30 mouse cellular contexts compared by ENCODE assay signal in genomic region chr6:28169851-28170539, GRCm38 (mm10). TPM values are rescaled to one million over a fixed set of nuclear protein-coding genes. Genes with fewer than 3 reads are reported as not detected.
DNase-seq lines count a peak whose midpoint lies in the region; ATAC-seq lines count a peak whose summit lies in the region.
"Had no signal": no experiment of that assay in that cellular context is flagged by ENCODE, and none has a peak within 500 bp of the region (broad histone marks: within the 10 kb centered on the region; RNA-seq: fewer than 3 reads in every experiment).

No protein-coding gene starts in this region.

- H3K9ac ChIP-seq in heart, embryonic 11.5 days (ENCODE audit: low read depth, low read length), result no peak overlapping the region
- no peak overlapping the region for H3K9ac ChIP-seq in liver, embryonic 11.5 days (ENCODE audit: low read depth, low read length)
- H3K9ac ChIP-seq in forebrain, embryonic 13.5 days, result no peak overlapping the region
- H3K9ac ChIP-seq: embryonic facial prominence, embryonic 15.5 days; hindbrain, embryonic 15.5 days; limb, embryonic 12.5 days; midbrain, embryonic 13.5 days had no signal

- H3K36me3 ChIP-seq in heart, embryonic 11.5 days (ENCODE audit: control insufficient read depth, insufficient read depth, low read length), result no peaks in the 10 kb centered on the region
- H3K36me3 ChIP-seq in liver, embryonic 11.5 days (ENCODE audit: control insufficient read depth, insufficient read depth, low read length), result no peaks in the 10 kb centered on the region
- H3K36me3 ChIP-seq in forebrain, embryonic 13.5 days (ENCODE audit: poor library complexity, severe bottlenecking), result no peaks in the 10 kb centered on the region
- H3K36me3 ChIP-seq: embryonic facial prominence, embryonic 10.5 days; embryonic facial prominence, embryonic 15.5 days; G1E; hindbrain, embryonic 10.5 days; hindbrain, embryonic 15.5 days; limb, embryonic 12.5 days; midbrain, embryonic 13.5 days had no signal

- WGBS in heart, embryonic 11.5 days (ENCODE audit: insufficient replicate concordance), result 67% methylated on average over 19 of the region's 19 CpGs
- 58% methylated on average over 19 of the region's 19 CpGs for WGBS in liver, embryonic 11.5 days
- WGBS in forebrain, embryonic 13.5 days, result 80% methylated on average over 19 of the region's 19 CpGs

- no peaks in the 10 kb centered on the region for H3K27me3 ChIP-seq in heart, embryonic 11.5 days (ENCODE audit: control insufficient read depth, insufficient read depth, low read length)
- no peaks in the 10 kb centered on the region for H3K27me3 ChIP-seq in liver, embryonic 11.5 days (replicated peaks; ENCODE audit: control insufficient read depth, insufficient read depth, low read length)
- H3K27me3 ChIP-seq in forebrain, embryonic 13.5 days, result no peaks in the 10 kb centered on the region
- H3K27me3 ChIP-seq: CH12.LX; embryonic facial prominence, embryonic 15.5 days; hindbrain, embryonic 15.5 days; limb, embryonic 12.5 days; midbrain, embryonic 13.5 days had no signal

- no peak for ATAC-seq in heart, embryonic 11.5 days (replicated peaks; ENCODE audit: insufficient number of reproducible peaks, low FRiP score, low TSS enrichment)
- no peak for ATAC-seq in liver, embryonic 11.5 days (replicated peaks; ENCODE audit: low FRiP score)
- no peak for ATAC-seq in erythroblast, adult 5-6 weeks (replicated peaks; ENCODE audit: low FRiP score, poor library complexity, severe bottlenecking)
- ATAC-seq in forebrain, embryonic 13.5 days, result no peak
- ATAC-seq: activated CD4-positive, CD25-positive, alpha-beta regulatory T cell, adult 4 months; forebrain, embryonic 14.5 days; inflammation-experienced regulatory T-cells, adult 6 months; lung, postnatal 0 days; midbrain, embryonic 13.5 days had no signal

- H3K27ac ChIP-seq in heart, embryonic 11.5 days (ENCODE audit: low read depth, low read length), result no peak overlapping the region
- no peak overlapping the region for H3K27ac ChIP-seq in liver, embryonic 11.5 days (ENCODE audit: low read depth, low read length)
- H3K27ac ChIP-seq in forebrain, embryonic 13.5 days, result no peak overlapping the region
- H3K27ac ChIP-seq: embryonic facial prominence, embryonic 10.5 days; embryonic facial prominence, embryonic 15.5 days; hindbrain, embryonic 10.5 days; hindbrain, embryonic 15.5 days; kidney, postnatal 0 days; limb, embryonic 12.5 days; midbrain, embryonic 13.5 days had no signal

- no peak for DNase-seq in heart, adult 18-20 months
- DNase-seq in liver, result peak; percentile 35
- DNase-seq in liver, embryonic 11.5 days (ENCODE audit: low spot score), result no peak
- peak; percentile 5 for DNase-seq in ZHBTc4 (ENCODE audit: low read depth, low spot score)
- DNase-seq: adrenal gland, adult 2 months; cerebellum, adult 2 months; cerebellum, postnatal 14 days; gastrocnemius, postnatal 25 days; heart, adult 11 months; kidney, adult 11 months; layer of hippocampus, adult 9-11 months; lung, adult 18-20 months; lung, postnatal 4 days had no signal

- no peaks in the 10 kb centered on the region for H3K9me3 ChIP-seq in heart, embryonic 11.5 days (replicated peaks; ENCODE audit: control insufficient read depth, low read length)
- H3K9me3 ChIP-seq in liver, embryonic 11.5 days (ENCODE audit: control insufficient read depth, low read length), result no peaks in the 10 kb centered on the region
- H3K9me3 ChIP-seq in forebrain, embryonic 13.5 days (replicated peaks), result no peaks in the 10 kb centered on the region
- H3K9me3 ChIP-seq: embryonic facial prominence, embryonic 10.5 days; embryonic facial prominence, embryonic 15.5 days; hindbrain, embryonic 10.5 days; hindbrain, embryonic 15.5 days; limb, embryonic 12.5 days; midbrain, embryonic 13.5 days had no signal

- H3K4me2 ChIP-seq in heart, embryonic 11.5 days, result peak overlapping the region; percentile 6; the same call in 1 of the 2 replicates
- no peak overlapping the region for H3K4me2 ChIP-seq in liver, embryonic 11.5 days
- no peak overlapping the region for H3K4me2 ChIP-seq in forebrain, embryonic 13.5 days
- H3K4me2 ChIP-seq: embryonic facial prominence, embryonic 15.5 days; hindbrain, embryonic 15.5 days; limb, embryonic 12.5 days; midbrain, embryonic 13.5 days had no signal

- H3K4me3 ChIP-seq in heart, embryonic 11.5 days (ENCODE audit: low read depth, low read length), result no peak overlapping the region
- H3K4me3 ChIP-seq in liver, embryonic 11.5 days (ENCODE audit: low read depth, low read length), result no peak overlapping the region
- H3K4me3 ChIP-seq in forebrain, embryonic 13.5 days, result no peak overlapping the region
- H3K4me3 ChIP-seq: embryonic facial prominence, embryonic 10.5 days; embryonic facial prominence, embryonic 15.5 days; hindbrain, embryonic 10.5 days; hindbrain, embryonic 15.5 days; limb, embryonic 12.5 days; midbrain, embryonic 13.5 days had no signal

- H3K4me1 ChIP-seq in heart, embryonic 11.5 days (ENCODE audit: control insufficient read depth, insufficient read depth, low read length), result no peaks in the 10 kb centered on the region
- no peaks in the 10 kb centered on the region for H3K4me1 ChIP-seq in liver, embryonic 11.5 days (replicated peaks; ENCODE audit: control insufficient read depth, insufficient read depth, low read length)
- H3K4me1 ChIP-seq in forebrain, embryonic 13.5 days, result no peaks in the 10 kb centered on the region
- H3K4me1 ChIP-seq: embryonic facial prominence, embryonic 10.5 days; embryonic facial prominence, embryonic 15.5 days; hindbrain, embryonic 10.5 days; hindbrain, embryonic 15.5 days; limb, embryonic 12.5 days; midbrain, embryonic 13.5 days had no signal

RNA-seq across cellular contexts. Expression of gene Grm8, which starts 35.0 kb away (rescaled TPM):
- 0.07 TPM in 1 of 2 replicates, not detected in the other for polyA plus RNA-seq in heart, embryonic 11.5 days (2014; fragmentation: Nextera tagmentation; extraction: Ambion mirVana)
- not detected for total RNA-seq in heart, adult 18-20 months (2021)
- 0.25 and 0.29 TPM in 2 replicates for polyA plus RNA-seq in liver, embryonic 11.5 days (2014; fragmentation: Nextera tagmentation; extraction: Ambion mirVana)
- not detected in 2 replicates for total RNA-seq in erythroblast, adult 5-6 weeks (2015; ENCODE audit: low replicate concordance)
- total RNA-seq in erythroblast, adult 5-6 weeks (2017; ENCODE audit: low replicate concordance), result not detected in 2 replicates
- polyA plus RNA-seq in forebrain, embryonic 13.5 days (2015; fragmentation: Nextera tagmentation; extraction: Ambion mirVana), result 2.8 and 3.2 TPM in 2 replicates
- polyA plus RNA-seq: C2C12; G1E; inflammation-experienced regulatory T-cells, adult 6 months; lung, postnatal 0 days had no signal

Comparison
In these comparisons a context has a peak if more than half of its experiments do, and no peak if none do; other contexts are left out.
1. DNase-seq: peak in liver (single experiment) and ZHBTc4 (single experiment); none in heart, adult 18-20 months (0 of 2) and liver, embryonic 11.5 days (single experiment).